Mouse (Mus musculus): ENCODE data around the gene St3gal5. TPM values are rescaled to one million over a fixed set of nuclear protein-coding genes. Genes with fewer than 3 reads are reported as not detected.

St3gal5 gene
- polyA plus RNA-seq, 1 experiment from 2014 or later, result 31.4 TPM

DNA sequence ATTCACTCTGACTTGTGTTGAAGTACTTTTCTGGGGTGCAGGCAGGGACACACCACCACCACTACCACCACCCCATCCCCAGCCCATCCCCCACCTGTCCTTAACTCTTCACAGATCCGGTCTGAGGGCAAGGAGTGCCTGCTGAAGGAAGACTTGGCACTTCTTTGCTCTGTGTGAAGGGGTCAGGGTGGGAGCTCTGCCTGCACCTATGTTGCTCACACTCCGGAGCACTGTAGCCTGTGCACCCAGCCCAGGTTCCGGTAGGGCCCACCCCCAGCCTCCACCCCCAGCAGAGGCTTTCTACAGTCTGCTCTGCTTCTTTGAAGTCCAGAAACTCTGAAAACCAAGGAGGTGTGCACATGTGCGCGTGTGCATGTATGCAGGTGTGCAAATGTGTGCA is 93.2 kb downstream of the St3gal5 start:
- Histone ChIP-seq H3K9me3 (ENCODE audit: control insufficient read depth, low read length) (no peaks in the 10 kb centered on the region), H3K36me3 (ENCODE audit: control insufficient read depth, insufficient read depth, low read length) (no peaks in the 10 kb centered on the region), H3K27ac (ENCODE audit: low read depth, low read length) (no peak overlapping the region), H3K4me2 (replicated peaks; ENCODE audit: low read depth, low read length) (no peak overlapping the region), H3K27me3 (ENCODE audit: control insufficient read depth, insufficient read depth, low read length) (no peaks in the 10 kb centered on the region), H3K4me3 (ENCODE audit: low read length) (no peak overlapping the region), H3K9ac (ENCODE audit: low read depth, low read length) (no peak overlapping the region), H3K4me1 (ENCODE audit: control insufficient read depth, insufficient read depth, low read length) (peaks cover 22% of the 10 kb centered on the region)
- no peak for ATAC-seq (ENCODE audit: low FRiP score, low TSS enrichment)
- WGBS, result 54% methylated on average over 5 of the region's 5 CpGs

- 56% methylated on average over 3 of the region's 3 CpGs for WGBS
- H3K36me3 ChIP-seq (ENCODE audit: control insufficient read depth, insufficient read depth, low read length), result no peaks in the 10 kb centered on the region
- H3K4me2 ChIP-seq (replicated peaks; ENCODE audit: low read depth, low read length), result no peak overlapping the region
Observed at GRCm38 (mm10) chr6:72196660-72197059, 99.3 kb downstream of the St3gal5 start.

DNA sequence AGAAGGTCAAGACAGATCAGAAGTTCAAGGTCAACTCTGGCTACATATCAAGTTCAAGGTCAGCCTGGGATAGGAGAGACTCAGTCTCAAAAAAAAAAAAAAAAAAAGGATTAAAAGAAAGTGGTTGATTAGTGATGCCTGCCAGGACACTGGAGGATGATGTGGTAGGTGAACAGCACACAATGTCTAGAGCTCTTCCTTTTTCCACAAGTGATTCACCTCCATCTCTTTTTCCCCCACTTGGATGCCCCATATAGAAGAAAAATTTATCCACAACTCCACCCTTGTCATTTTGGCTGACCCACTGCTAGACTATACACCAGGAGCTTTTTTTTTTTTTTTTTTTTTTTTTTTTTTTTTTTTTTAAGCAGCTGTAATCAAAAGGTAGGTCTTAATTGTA is 100.1 kb downstream of the St3gal5 start:
- Histone ChIP-seq H3K9ac (ENCODE audit: low read depth, low read length) (no peak overlapping the region), H3K27me3 (ENCODE audit: control insufficient read depth, insufficient read depth, low read length) (no peaks in the 10 kb centered on the region), H3K36me3 (ENCODE audit: control insufficient read depth, insufficient read depth, low read length) (no peaks in the 10 kb centered on the region), H3K4me2 (replicated peaks; ENCODE audit: low read depth, low read length) (no peak overlapping the region), H3K27ac (ENCODE audit: low read depth, low read length) (no peak overlapping the region), H3K4me3 (ENCODE audit: low read length) (no peak overlapping the region), H3K4me1 (ENCODE audit: control insufficient read depth, insufficient read depth, low read length) (0 out of 2 replicates have a peak, but pooled peaks cover 10% of the 10 kb centered on the region), H3K9me3 (ENCODE audit: control insufficient read depth, low read length) (no peaks in the 10 kb centered on the region)
- no peak for ATAC-seq (ENCODE audit: low FRiP score, low TSS enrichment)

More at GRCm38 (mm10) chr6:72196660-72197059, 99.3 kb downstream of the St3gal5 start:
- Histone ChIP-seq H3K27ac (ENCODE audit: low read depth, low read length) (no peak overlapping the region), H3K27me3 (ENCODE audit: control insufficient read depth, insufficient read depth, low read length) (no peaks in the 10 kb centered on the region), H3K4me1 (ENCODE audit: control insufficient read depth, insufficient read depth, low read length) (0 out of 2 replicates have a peak, but pooled peaks cover 10% of the 10 kb centered on the region), H3K4me3 (ENCODE audit: low read length) (no peak overlapping the region), H3K9me3 (ENCODE audit: control insufficient read depth, low read length) (no peaks in the 10 kb centered on the region), H3K9ac (ENCODE audit: low read depth, low read length) (no peak overlapping the region)
- no peak for ATAC-seq (ENCODE audit: low FRiP score, low TSS enrichment)

DNA sequence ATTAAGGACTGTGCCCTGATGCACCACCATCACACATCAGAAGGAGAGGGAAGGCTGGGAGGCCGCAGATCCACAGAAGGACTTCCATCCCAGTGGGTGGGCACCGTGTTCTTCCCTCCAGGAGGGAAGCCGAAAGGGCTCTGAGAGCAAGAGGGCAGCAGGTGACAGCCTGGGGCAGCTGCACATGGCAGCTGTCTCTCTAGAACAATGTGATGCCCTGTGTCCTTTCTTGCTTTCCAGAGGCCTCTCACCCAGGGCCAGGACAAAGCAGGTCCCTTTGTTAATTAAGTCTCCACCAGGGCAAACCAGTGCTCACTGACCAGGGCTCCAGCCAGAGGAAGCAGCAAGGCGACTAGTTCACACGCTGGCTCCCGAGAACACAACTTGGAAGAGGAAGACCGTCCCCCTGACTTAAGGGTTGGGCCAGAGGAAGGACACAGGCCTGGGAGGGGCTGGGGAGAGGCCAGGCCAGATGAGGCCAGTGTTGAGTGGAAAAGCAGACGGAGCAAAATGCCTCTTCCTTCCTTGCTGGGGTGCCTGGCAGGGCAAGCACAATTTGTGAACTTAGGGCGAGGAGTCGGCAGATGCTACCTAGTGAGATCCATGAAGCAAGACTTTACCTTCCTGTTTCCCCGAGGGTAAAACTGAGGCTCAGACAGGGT is 103.3 kb downstream of the St3gal5 start:
- ATAC-seq (ENCODE audit: low FRiP score, low TSS enrichment), result peak; percentile 12; the same call in 1 of the 2 replicates
- WGBS, result 51% methylated on average over 11 of the region's 11 CpGs
- Histone ChIP-seq H3K4me1 (ENCODE audit: control insufficient read depth, insufficient read depth, low read length) (0 out of 2 replicates have a peak, but pooled peaks cover 10% of the 10 kb centered on the region), H3K4me2 (replicated peaks; ENCODE audit: low read depth, low read length) (no peak overlapping the region), H3K27me3 (ENCODE audit: control insufficient read depth, insufficient read depth, low read length) (no peaks in the 10 kb centered on the region), H3K27ac (ENCODE audit: low read depth, low read length) (no peak overlapping the region), H3K9me3 (ENCODE audit: control insufficient read depth, low read length) (no peaks in the 10 kb centered on the region), H3K4me3 (ENCODE audit: low read length) (no peak overlapping the region), H3K36me3 (ENCODE audit: control insufficient read depth, insufficient read depth, low read length) (0 out of 2 replicates have a peak, but pooled peaks cover 5% of the 10 kb centered on the region), H3K9ac (ENCODE audit: low read depth, low read length) (no peak overlapping the region)

DNA sequence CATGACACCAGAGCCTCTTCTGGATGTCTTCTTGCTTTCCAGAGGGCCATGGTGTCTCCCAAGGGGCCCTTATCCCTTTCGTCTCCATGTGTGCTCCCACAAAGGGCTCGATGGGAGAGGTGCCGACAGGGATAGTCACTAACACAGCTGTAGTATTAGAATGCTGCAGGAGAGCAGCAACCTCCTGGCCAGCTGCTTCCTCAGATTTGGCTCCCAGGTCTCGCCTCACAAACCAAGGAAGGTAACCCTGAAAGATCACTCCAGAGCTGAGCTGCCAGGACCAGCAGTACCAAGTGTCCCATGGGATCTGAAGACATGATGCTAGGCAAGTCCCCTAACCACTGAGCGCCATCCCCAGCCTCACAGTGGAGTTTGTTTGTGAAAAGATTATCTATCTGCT is 105.3 kb downstream of the St3gal5 start:
- Histone ChIP-seq H3K4me2 (replicated peaks; ENCODE audit: low read depth, low read length) (no peak overlapping the region), H3K9ac (ENCODE audit: low read depth, low read length) (no peak overlapping the region), H3K9me3 (ENCODE audit: control insufficient read depth, low read length) (no peaks in the 10 kb centered on the region), H3K36me3 (ENCODE audit: control insufficient read depth, insufficient read depth, low read length) (0 out of 2 replicates have a peak, but pooled peaks cover 5% of the 10 kb centered on the region), H3K4me1 (ENCODE audit: control insufficient read depth, insufficient read depth, low read length) (0 out of 2 replicates have a peak, but pooled peaks cover 10% of the 10 kb centered on the region), H3K27ac (ENCODE audit: low read depth, low read length) (no peak overlapping the region), H3K27me3 (ENCODE audit: control insufficient read depth, insufficient read depth, low read length) (no peaks in the 10 kb centered on the region), H3K4me3 (ENCODE audit: low read length) (no peak overlapping the region)
- WGBS, result 74% methylated on average over 5 of the region's 5 CpGs
- ATAC-seq (ENCODE audit: low FRiP score, low TSS enrichment), result no peak

- H3K9me3 ChIP-seq (ENCODE audit: control insufficient read depth, low read length), result no peaks in the 10 kb centered on the region
- no peak overlapping the region for H3K27ac ChIP-seq (ENCODE audit: low read depth, low read length)
- H3K4me1 ChIP-seq (ENCODE audit: control insufficient read depth, insufficient read depth, low read length), result 0 out of 2 replicates have a peak, but pooled peaks cover 10% of the 10 kb centered on the region
- no peak overlapping the region for H3K4me2 ChIP-seq (replicated peaks; ENCODE audit: low read depth, low read length)
- 73% methylated on average over 5 of the region's 5 CpGs for WGBS
- no peak overlapping the region for H3K9ac ChIP-seq (ENCODE audit: low read depth, low read length)
- ATAC-seq (ENCODE audit: low FRiP score, low TSS enrichment), result no peak
- H3K27me3 ChIP-seq (ENCODE audit: control insufficient read depth, insufficient read depth, low read length), result no peaks in the 10 kb centered on the region
- 0 out of 2 replicates have a peak, but pooled peaks cover 5% of the 10 kb centered on the region for H3K36me3 ChIP-seq (ENCODE audit: control insufficient read depth, insufficient read depth, low read length)
- H3K4me3 ChIP-seq (ENCODE audit: low read length), result no peak overlapping the region
Observed at GRCm38 (mm10) chr6:72203279-72203678, 105.9 kb downstream of the St3gal5 start.

Other genes with a start within 250 kb of the St3gal5 start
- gene Ptcd3, start 188.8 kb upstream of the St3gal5 start, polyA plus RNA-seq (2014; fragmentation: Nextera tagmentation; extraction: Ambion mirVana), result 85.5 and 131 TPM in 2 replicates
- gene Polr1a, start 188.5 kb upstream of the St3gal5 start, polyA plus RNA-seq (2014; fragmentation: Nextera tagmentation; extraction: Ambion mirVana), result 18.6 and 37.0 TPM in 2 replicates
- gene Atoh8, start 138.0 kb downstream of the St3gal5 start, polyA plus RNA-seq (2014; fragmentation: Nextera tagmentation; extraction: Ambion mirVana), result 13.3 and 14.2 TPM in 2 replicates
- gene Sftpb, start 207.0 kb downstream of the St3gal5 start, polyA plus RNA-seq (2014; fragmentation: Nextera tagmentation; extraction: Ambion mirVana), result not detected in 2 replicates
- 51.3 and 69.1 TPM in 2 replicates for gene Usp39, start 247.6 kb downstream of the St3gal5 start, polyA plus RNA-seq (2014; fragmentation: Nextera tagmentation; extraction: Ambion mirVana)
- gene 0610030E20Rik, start 249.7 kb downstream of the St3gal5 start, polyA plus RNA-seq (2014; fragmentation: Nextera tagmentation; extraction: Ambion mirVana), result 26.7 and 29.8 TPM in 2 replicates

Data from kidney, embryonic 14.5 days (tissue).